Comparison of ENCODE assay signal across 15 mouse cellular contexts in genomic region chr5:117137011-117137410, GRCm38 (mm10). TPM values are rescaled to one million over a fixed set of nuclear protein-coding genes. Genes with fewer than 3 reads are reported as not detected.
DNase-seq lines count a peak whose midpoint lies in the region; ATAC-seq and TF ChIP-seq lines count a peak whose summit lies in the region.
"Had no signal": no experiment of that assay in that cellular context is flagged by ENCODE, and none has a peak within 500 bp of the region (broad histone marks: within the 10 kb centered on the region; RNA-seq: fewer than 3 reads in every experiment).

No protein-coding gene starts in this region.

- no peak overlapping the region for H3K9ac ChIP-seq in kidney, embryonic 15.5 days
- H3K9ac ChIP-seq in stomach, embryonic 15.5 days = no peak overlapping the region
- no peak overlapping the region for H3K9ac ChIP-seq in stomach, postnatal 0 days (ENCODE audit: low read length)
- H3K9ac ChIP-seq in hindbrain, embryonic 14.5 days = no peak overlapping the region
- H3K9ac ChIP-seq: forebrain, embryonic 13.5 days; intestine, embryonic 15.5 days; neural tube, embryonic 15.5 days had no signal

- peak overlapping the region; percentile 85 for H3K4me3 ChIP-seq in erythroblast, embryonic 14.5 days (replicated peaks)
- no peak overlapping the region for H3K4me3 ChIP-seq in kidney, embryonic 15.5 days (replicated peaks)
- H3K4me3 ChIP-seq in stomach, embryonic 15.5 days (replicated peaks) = no peak overlapping the region
- no peak overlapping the region for H3K4me3 ChIP-seq in stomach, postnatal 0 days (ENCODE audit: low read depth, low read length)
- no peak overlapping the region for H3K4me3 ChIP-seq in macrophage (ENCODE audit: inconsistent target)
- H3K4me3 ChIP-seq in hindbrain, embryonic 14.5 days (replicated peaks; ENCODE audit: low read length) = no peak overlapping the region
- H3K4me3 ChIP-seq: forebrain, embryonic 13.5 days; intestine, embryonic 15.5 days; neural tube, embryonic 15.5 days had no signal

- no peak for ATAC-seq in erythroblast, adult 5-6 weeks (replicated peaks; ENCODE audit: low FRiP score, poor library complexity, severe bottlenecking)
- no peak; the same call in 1 of the 2 replicates for ATAC-seq in kidney, embryonic 15.5 days (replicated peaks; ENCODE audit: low FRiP score)
- ATAC-seq in stomach, embryonic 15.5 days (ENCODE audit: insufficient read depth, low FRiP score, low read depth) = no peak
- no peak for ATAC-seq in stomach, postnatal 0 days (ENCODE audit: low FRiP score, low TSS enrichment)
- no peak for ATAC-seq in hindbrain, embryonic 14.5 days (ENCODE audit: low FRiP score)
- ATAC-seq: forebrain, embryonic 13.5 days; intestine, embryonic 15.5 days had no signal

- no peaks in the 10 kb centered on the region for H3K9me3 ChIP-seq in erythroblast, embryonic 14.5 days (ENCODE audit: control insufficient read depth, low read length)
- H3K9me3 ChIP-seq in kidney, embryonic 15.5 days (replicated peaks) = no peaks in the 10 kb centered on the region
- no peaks in the 10 kb centered on the region for H3K9me3 ChIP-seq in stomach, embryonic 15.5 days
- no peaks in the 10 kb centered on the region for H3K9me3 ChIP-seq in stomach, postnatal 0 days (ENCODE audit: control insufficient read depth, low read length)
- no peaks in the 10 kb centered on the region for H3K9me3 ChIP-seq in hindbrain, embryonic 14.5 days (ENCODE audit: control insufficient read depth, low read length)
- H3K9me3 ChIP-seq: forebrain, embryonic 13.5 days; intestine, embryonic 15.5 days; neural tube, embryonic 15.5 days had no signal

- peak overlapping the region; percentile 14; the same call in 1 of the 2 replicates for H3K27ac ChIP-seq in kidney, embryonic 15.5 days
- 0 out of 2 replicates have a peak overlapping the region, but pooled peaks have one; percentile 11 for H3K27ac ChIP-seq in stomach, embryonic 15.5 days
- no peak overlapping the region for H3K27ac ChIP-seq in stomach, postnatal 0 days (replicated peaks)
- H3K27ac ChIP-seq in macrophage = peak overlapping the region; percentile 73
- no peak overlapping the region for H3K27ac ChIP-seq in hindbrain, embryonic 14.5 days
- H3K27ac ChIP-seq: forebrain, embryonic 13.5 days; intestine, embryonic 15.5 days; neural tube, embryonic 15.5 days had no signal

- no peak for DNase-seq in kidney, postnatal 36 days
- DNase-seq in stomach, postnatal 0 days (ENCODE audit: low spot score) = no peak
- no peak for DNase-seq in hindbrain, embryonic 14.5 days (ENCODE audit: low spot score)
- DNase-seq: cerebellum, adult 18-20 months; gastrocnemius, postnatal 10 days; heart, postnatal 4 days; thymus, postnatal 25 days had no signal

- no peak for TF ChIP-seq CTCF in stomach, postnatal 0 days (IDR thresholded peaks at IDR 0.05; ENCODE audit: low read depth)

- H3K4me2 ChIP-seq in kidney, embryonic 15.5 days = peak overlapping the region; percentile 36
- H3K4me2 ChIP-seq in stomach, embryonic 15.5 days = no peak overlapping the region
- H3K4me2 ChIP-seq in stomach, postnatal 0 days (replicated peaks; ENCODE audit: low read depth) = no peak overlapping the region
- H3K4me2 ChIP-seq in hindbrain, embryonic 14.5 days (replicated peaks) = no peak overlapping the region
- H3K4me2 ChIP-seq: forebrain, embryonic 13.5 days; intestine, embryonic 15.5 days; neural tube, embryonic 15.5 days had no signal

- WGBS in kidney, embryonic 15.5 days = 50% methylated on average over 10 of the region's 10 CpGs
- WGBS in stomach, embryonic 15.5 days = 34% methylated on average over 10 of the region's 10 CpGs
- 36% methylated on average over 10 of the region's 10 CpGs for WGBS in stomach, postnatal 0 days
- WGBS in macrophage (ENCODE audit: missing documents) = 74% methylated on average over 10 of the region's 10 CpGs
- WGBS in hindbrain, embryonic 14.5 days = 54% methylated on average over 10 of the region's 10 CpGs

- no peaks in the 10 kb centered on the region for H3K27me3 ChIP-seq in erythroblast, embryonic 14.5 days (ENCODE audit: control insufficient read depth)
- H3K27me3 ChIP-seq in kidney, embryonic 15.5 days = no peaks in the 10 kb centered on the region
- no peaks in the 10 kb centered on the region for H3K27me3 ChIP-seq in stomach, embryonic 15.5 days (replicated peaks)
- H3K27me3 ChIP-seq in stomach, postnatal 0 days (ENCODE audit: control insufficient read depth, insufficient read depth, low read length) = no peaks in the 10 kb centered on the region
- H3K27me3 ChIP-seq in hindbrain, embryonic 14.5 days (ENCODE audit: control insufficient read depth, insufficient read depth, low read length) = no peaks in the 10 kb centered on the region
- H3K27me3 ChIP-seq: forebrain, embryonic 13.5 days; intestine, embryonic 15.5 days; neural tube, embryonic 15.5 days had no signal

- peaks cover 57% of the 10 kb centered on the region for H3K36me3 ChIP-seq in erythroblast, embryonic 14.5 days (ENCODE audit: control insufficient read depth)
- H3K36me3 ChIP-seq in kidney, embryonic 15.5 days = no peaks in the 10 kb centered on the region
- no peaks in the 10 kb centered on the region for H3K36me3 ChIP-seq in stomach, embryonic 15.5 days
- H3K36me3 ChIP-seq in stomach, postnatal 0 days (ENCODE audit: control insufficient read depth, insufficient read depth, low read length) = no peaks in the 10 kb centered on the region
- H3K36me3 ChIP-seq in macrophage (ENCODE audit: inconsistent target) = peaks cover 8% of the 10 kb centered on the region; the same call in 1 of the 2 replicates
- H3K36me3 ChIP-seq in hindbrain, embryonic 14.5 days (replicated peaks; ENCODE audit: control insufficient read depth, insufficient read depth) = no peaks in the 10 kb centered on the region
- H3K36me3 ChIP-seq: intestine, embryonic 15.5 days; neural tube, embryonic 15.5 days had no signal

- no peak for TF ChIP-seq EP300 in stomach, postnatal 0 days (optimal IDR thresholded peaks at IDR 0.05)

- H3K4me1 ChIP-seq in erythroblast, embryonic 14.5 days (ENCODE audit: control insufficient read depth) = peaks cover 93% of the 10 kb centered on the region
- H3K4me1 ChIP-seq in kidney, embryonic 15.5 days = peaks cover 48% of the 10 kb centered on the region
- peaks cover 37% of the 10 kb centered on the region for H3K4me1 ChIP-seq in stomach, embryonic 15.5 days
- H3K4me1 ChIP-seq in stomach, postnatal 0 days (replicated peaks; ENCODE audit: control insufficient read depth, insufficient read depth) = peaks cover 10% of the 10 kb centered on the region
- peaks cover 7% of the 10 kb centered on the region; the same call in 1 of the 2 replicates for H3K4me1 ChIP-seq in hindbrain, embryonic 14.5 days (replicated peaks; ENCODE audit: control insufficient read depth, insufficient read depth, low read length)

- peaks cover 100% of the 10 kb centered on the region for H3K79me2 ChIP-seq in macrophage (ENCODE audit: inconsistent target)

RNA-seq across cellular contexts. Expression of gene Taok3, which starts 17.1 kb away (rescaled TPM):
- 5.1 and 5.4 TPM in 2 replicates for polyA plus RNA-seq in erythroblast, embryonic 14.5 days (2012)
- 28.4 and 30.1 TPM in 2 replicates for total RNA-seq in erythroblast, adult 5-6 weeks (2015; ENCODE audit: low replicate concordance)
- 32.5 and 43.4 TPM in 2 replicates for total RNA-seq in erythroblast, adult 5-6 weeks (2017; ENCODE audit: low replicate concordance)
- 16.8 and 17.1 TPM in 2 replicates for polyA plus RNA-seq in kidney, embryonic 15.5 days (2015; fragmentation: Nextera tagmentation; extraction: Ambion mirVana)
- polyA plus RNA-seq in stomach, embryonic 15.5 days (2015; fragmentation: Nextera tagmentation; extraction: Ambion mirVana) = 32.1 and 36.9 TPM in 2 replicates
- polyA plus RNA-seq in stomach, postnatal 0 days (2015; fragmentation: Nextera tagmentation; extraction: Ambion mirVana) = 23.1 and 24.2 TPM in 2 replicates
- 100 to 1,000 TPM in 24 of 26 experiments, 10 to 100 TPM in 2; 88.3 to 515 (median 403) TPM for total RNA-seq in macrophage (2018; cell fraction: chromatin; rRNA removed)
- total RNA-seq in macrophage (2018; cell fraction: cytosol; rRNA removed) = 100 to 1,000 TPM in 23 of 26 experiments, 10 to 100 TPM in 3; 69.6 to 129 (median 112) TPM
- 100 to 1,000 TPM in 24 of 26 experiments, 10 to 100 TPM in 2; 72.7 to 300 (median 200) TPM for total RNA-seq in macrophage (2018; cell fraction: nucleus; rRNA removed)
- 77.8 to 173 TPM (median 90.5 TPM) in 3 replicates for polyA plus RNA-seq in macrophage (2018)
- polyA plus RNA-seq in hindbrain, embryonic 14.5 days (2014; fragmentation: Nextera tagmentation; extraction: Ambion mirVana) = 50.4 and 62.3 TPM in 2 replicates

RNA-seq across cellular contexts. Expression of gene Suds3, which starts 21.1 kb away (rescaled TPM):
- 8.0 and 8.8 TPM in 2 replicates for polyA plus RNA-seq in erythroblast, embryonic 14.5 days (2012)
- total RNA-seq in erythroblast, adult 5-6 weeks (2015; ENCODE audit: low replicate concordance) = 20.7 and 25.0 TPM in 2 replicates
- total RNA-seq in erythroblast, adult 5-6 weeks (2017; ENCODE audit: low replicate concordance) = 73.7 and 98.8 TPM in 2 replicates
- 78.3 and 78.4 TPM in 2 replicates for polyA plus RNA-seq in kidney, embryonic 15.5 days (2015; fragmentation: Nextera tagmentation; extraction: Ambion mirVana)
- polyA plus RNA-seq in stomach, embryonic 15.5 days (2015; fragmentation: Nextera tagmentation; extraction: Ambion mirVana) = 74.5 and 79.0 TPM in 2 replicates
- 42.2 and 46.9 TPM in 2 replicates for polyA plus RNA-seq in stomach, postnatal 0 days (2015; fragmentation: Nextera tagmentation; extraction: Ambion mirVana)
- total RNA-seq in macrophage (2018; cell fraction: chromatin; rRNA removed) = 100 to 1,000 TPM in 1 of 26 experiments, 10 to 100 TPM in 25; 16.4 to 115 (median 53.8) TPM
- 10 to 100 TPM; 33.5 to 56.0 (median 44.2) TPM for total RNA-seq in macrophage (2018; cell fraction: cytosol; rRNA removed)
- 10 to 100 TPM; 19.6 to 83.1 (median 39.0) TPM for total RNA-seq in macrophage (2018; cell fraction: nucleus; rRNA removed)
- polyA plus RNA-seq in macrophage (2018) = 50.8 to 76.9 TPM (median 59.2 TPM) in 3 replicates
- 52.8 and 58.4 TPM in 2 replicates for polyA plus RNA-seq in hindbrain, embryonic 14.5 days (2014; fragmentation: Nextera tagmentation; extraction: Ambion mirVana)

Comparison
In these comparisons a context has a peak if more than half of its experiments do, and no peak if none do; other contexts are left out.
1. H3K27ac ChIP-seq: peak in kidney, embryonic 15.5 days (single experiment), stomach, embryonic 15.5 days (single experiment) and macrophage (single experiment); none in stomach, postnatal 0 days (single experiment) and hindbrain, embryonic 14.5 days (single experiment).